Mouse (Mus musculus) bone marrow macrophage, adult 2 months (primary cell): Measurements from ENCODE around the gene Ces1b.

Source experiments
- CTCF ChIP-seq: IDR thresholded peaks from 2 replicates; pipeline ENCODE4 v1.5.1; 2012; ENCODE audit warnings: low read depth, mild to moderate bottlenecking, low read length, moderate library complexity
- POLR2A ChIP-seq: IDR thresholded peaks from 2 replicates; pipeline ENCODE4 v1.6.1; 2012; ENCODE audit warnings: mild to moderate bottlenecking, low read depth, low read length, borderline replicate concordance

- TF ChIP-seq CTCF (no peak), POLR2A (no peak)
Measured at GRCm38 (mm10) chr8:93030664-93031063, 49.2 kb downstream of the Ces1b start.
